Mouse (Mus musculus): ENCODE measurements around the gene Tectb. TPM values are rescaled to one million over a fixed set of nuclear protein-coding genes. Genes with fewer than 3 reads are reported as not detected.

The Tectb gene
- total RNA-seq, 2 experiments from 2014 or later: not detected

DNA sequence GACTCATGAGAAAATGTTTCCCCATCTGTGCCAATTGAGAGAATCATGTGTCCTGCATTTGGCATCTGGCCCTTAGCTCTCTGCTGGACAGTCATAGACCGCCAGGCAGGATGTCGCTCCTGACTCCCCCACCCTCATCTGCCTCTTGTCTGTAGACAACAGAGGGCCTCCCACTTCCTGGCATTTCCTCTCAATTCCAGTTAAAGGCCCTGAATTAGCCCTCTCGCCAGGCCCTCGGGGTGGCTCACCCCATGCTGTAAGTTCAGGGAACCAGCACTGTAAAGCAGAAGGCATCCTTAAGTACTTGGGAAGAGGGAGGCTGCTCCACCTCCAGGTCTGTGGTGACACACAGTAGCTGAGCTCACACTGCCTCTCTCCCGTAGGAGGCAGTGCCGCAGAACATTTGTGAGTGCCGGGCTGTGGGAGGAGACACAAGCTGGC, 64.3 kb downstream of the Tectb start:
- no peak for ATAC-seq (replicated peaks; ENCODE audit: poor library complexity, severe bottlenecking)

Other genes with a start within 250 kb of the Tectb start
- gene Gpam, start 53.5 kb upstream of the Tectb start, total RNA-seq (2014; fragmentation: Nextera tagmentation): 7.7 and 11.0 TPM in 2 replicates
- 9.0 and 10.7 TPM in 2 replicates for gene Gpam, start 53.5 kb upstream of the Tectb start, total RNA-seq (2017)
- gene Gucy2g, start 60.5 kb downstream of the Tectb start, total RNA-seq (2014; fragmentation: Nextera tagmentation): not detected in 2 replicates
- not detected in 2 replicates for gene Gucy2g, start 60.5 kb downstream of the Tectb start, total RNA-seq (2017)
- 68.6 and 120 TPM in 2 replicates for gene Acsl5, start 71.2 kb downstream of the Tectb start, total RNA-seq (2014; fragmentation: Nextera tagmentation)
- gene Acsl5, start 71.2 kb downstream of the Tectb start, total RNA-seq (2017): 127 and 204 TPM in 2 replicates
- 58.5 and 59.7 TPM in 2 replicates for gene Zdhhc6, start 135.3 kb downstream of the Tectb start, total RNA-seq (2014; fragmentation: Nextera tagmentation)
- gene Zdhhc6, start 135.3 kb downstream of the Tectb start, total RNA-seq (2017): 55.1 and 67.3 TPM in 2 replicates
- 30.8 and 34.4 TPM in 2 replicates for gene Vti1a, start 135.6 kb downstream of the Tectb start, total RNA-seq (2014; fragmentation: Nextera tagmentation)
- gene Vti1a, start 135.6 kb downstream of the Tectb start, total RNA-seq (2017): 29.7 and 31.2 TPM in 2 replicates

Measured in granulocyte monocyte progenitor cell, adult 5-6 weeks (primary cell).